Comparison of ENCODE assay signal across 8 mouse cellular contexts in the genomic region with DNA sequence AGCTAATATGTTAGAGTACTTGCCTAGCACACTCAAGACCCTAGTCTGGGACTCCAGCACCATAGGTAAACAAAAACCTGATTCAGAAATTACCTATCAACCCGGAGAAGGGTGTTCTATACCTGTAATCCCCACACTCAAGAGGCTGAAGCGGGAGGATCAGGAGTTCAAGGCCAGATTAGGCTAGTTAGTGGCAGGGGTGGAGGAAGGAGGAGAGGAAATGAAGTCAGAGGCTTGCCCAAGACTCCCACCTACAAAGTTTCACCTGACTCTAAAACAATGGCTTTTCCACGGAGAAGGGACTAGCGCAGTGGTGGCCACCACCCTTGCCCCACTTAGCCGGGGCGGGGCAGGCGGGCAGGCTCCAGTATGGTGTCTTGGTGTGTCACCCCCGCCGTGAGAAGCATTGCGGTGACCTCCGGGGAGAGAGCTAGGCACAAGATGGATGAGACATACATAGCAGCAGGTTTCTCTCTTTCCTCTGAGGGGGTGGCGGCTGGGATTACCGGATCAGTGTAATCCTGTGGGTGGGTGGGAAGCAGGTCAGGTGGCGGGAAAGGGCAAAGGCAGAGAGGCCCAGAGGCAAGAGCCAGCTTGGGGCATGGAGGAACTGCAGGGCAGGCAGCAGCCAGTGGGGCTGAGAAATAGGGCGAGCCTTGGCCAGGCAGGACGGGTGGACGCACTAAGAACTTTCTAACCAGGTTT. TPM values are rescaled to one million over a fixed set of nuclear protein-coding genes. Genes with fewer than 3 reads are reported as not detected.
A peak's percentile ranks its signal among the peaks of the same experiment; 100 is the strongest.
DNase-seq lines count a peak whose midpoint lies in the region; ATAC-seq and TF ChIP-seq lines count a peak whose summit lies in the region.

No protein-coding gene starts in this region.

- intact Hi-C loops in left cerebral cortex, postnatal 4 days (cut with DNase I): no loop called here
- intact Hi-C loops in gastrocnemius, postnatal 36 days (cut with DNase I): no loop called here

- ATAC-seq in midbrain, embryonic 13.5 days: peak; percentile 41

- DNase-seq in adrenal gland, adult (ENCODE audit: inconsistent age in 2 of 2, low spot score in 1 of 2): peak; percentile 21 to 39
- DNase-seq in adrenal gland, postnatal 4 days (ENCODE audit: low spot score in 2 of 2): no peak
- no peak for DNase-seq in ES-E14 (ENCODE audit: low read depth, low spot score)
- DNase-seq in hindbrain, embryonic 10.5 days (ENCODE audit: low spot score): no peak
- no peak for DNase-seq in frontal cortex, postnatal 25 days (ENCODE audit: low spot score in 2 of 2)
- no peak for DNase-seq in left cerebral cortex, postnatal 4 days
- no peak for DNase-seq in gastrocnemius, postnatal 36 days

- peak overlapping the region; percentile 39; the same call in 1 of the 2 replicates for H3K9ac ChIP-seq in ES-E14 (ENCODE audit: insufficient read depth, low read depth, low read length, poor library complexity, severe bottlenecking)
- peak overlapping the region; percentile 44; the same call in 1 of the 2 replicates for H3K9ac ChIP-seq in midbrain, embryonic 13.5 days (replicated peaks)

- peak overlapping the region; percentile 63 for H3K27ac ChIP-seq in ES-E14 (ENCODE audit: insufficient read depth, low read depth, low read length, poor library complexity, severe bottlenecking)
- H3K27ac ChIP-seq in hindbrain, embryonic 10.5 days: peak overlapping the region; percentile 98
- H3K27ac ChIP-seq in midbrain, embryonic 13.5 days: peak overlapping the region; percentile 89

- H3K9me3 ChIP-seq in ES-E14 (ENCODE audit: control insufficient read depth, insufficient read depth, low read depth, low read length): no peaks in the 10 kb centered on the region
- H3K9me3 ChIP-seq in hindbrain, embryonic 10.5 days: no peaks in the 10 kb centered on the region
- H3K9me3 ChIP-seq in midbrain, embryonic 13.5 days: no peaks in the 10 kb centered on the region

- peak overlapping the region; percentile 42 to 53; a peak in 3 of 4 replicates for H3K4me3 ChIP-seq in ES-E14 (ENCODE audit: insufficient read depth in 1 of 2, low read depth in 1 of 2, low read length in 2 of 2, poor library complexity in 1 of 2, severe bottlenecking in 1 of 2)
- H3K4me3 ChIP-seq in hindbrain, embryonic 10.5 days: peak overlapping the region; percentile 43
- H3K4me3 ChIP-seq in midbrain, embryonic 13.5 days (replicated peaks): no peak overlapping the region

- in situ Hi-C loops in ES-E14 (cut with MboI; ENCODE audit: low sequenced_read_pairs in 2 of 2, unreplicated experiment in 2 of 2): no loop called here

- peaks cover 12 to 21% of the 10 kb centered on the region in 2 experiments for H3K4me1 ChIP-seq in ES-E14 (ENCODE audit: control insufficient read depth in 2 of 2, insufficient read depth in 2 of 2, low read length in 2 of 2, poor library complexity in 1 of 2)
- H3K4me1 ChIP-seq in hindbrain, embryonic 10.5 days (replicated peaks): peaks cover 85% of the 10 kb centered on the region
- peaks cover 42% of the 10 kb centered on the region for H3K4me1 ChIP-seq in midbrain, embryonic 13.5 days (replicated peaks)

- no peaks in the 10 kb centered on the region for H3K36me3 ChIP-seq in ES-E14 (ENCODE audit: control insufficient read depth, insufficient read depth, low read length, poor library complexity, severe bottlenecking)
- H3K36me3 ChIP-seq in hindbrain, embryonic 10.5 days: no peaks in the 10 kb centered on the region
- H3K36me3 ChIP-seq in midbrain, embryonic 13.5 days: no peaks in the 10 kb centered on the region

- no peaks in the 10 kb centered on the region; the same call in none of the 2 replicates for H3K27me3 ChIP-seq in hindbrain, embryonic 10.5 days (ENCODE audit: insufficient read depth, poor library complexity, severe bottlenecking)
- no peaks in the 10 kb centered on the region for H3K27me3 ChIP-seq in midbrain, embryonic 13.5 days

- peak overlapping the region; percentile 48 for H3K4me2 ChIP-seq in midbrain, embryonic 13.5 days (replicated peaks)

- WGBS in hindbrain, embryonic 10.5 days: 12% methylated on average over 17 of the region's 17 CpGs
- WGBS in midbrain, embryonic 13.5 days: 7% methylated on average over 17 of the region's 17 CpGs

TF ChIP-seq in ES-E14, 5 proteins besides CTCF, POLR2A, EP300 and RAD21:
- TF ChIP-seq HCFC1 (IDR thresholded peaks at IDR 0.05; ENCODE audit: borderline replicate concordance, insufficient read depth, low read length) (no peak), ZNF384 (IDR thresholded peaks at IDR 0.05; ENCODE audit: low read depth, low read length) (peak; percentile 17; the same call in 1 of the 2 replicates)

RNA-seq across cellular contexts. Expression of gene Msi1, which starts 25.8 kb away (rescaled TPM):
- total RNA-seq in adrenal gland, postnatal 4 days (2021): 10 to 100 TPM; 27.0 to 33.2 TPM
- total RNA-seq in ES-E14 (2012; rRNA removed): 5.6 and 9.0 TPM in 2 replicates
- 167 and 222 TPM in 2 replicates for polyA plus RNA-seq in hindbrain, embryonic 10.5 days (2016; fragmentation: Nextera tagmentation; extraction: Ambion mirVana)
- polyA plus RNA-seq in midbrain, embryonic 13.5 days (2015; fragmentation: Nextera tagmentation; extraction: Ambion mirVana): 112 and 133 TPM in 2 replicates
- 100 to 1,000 TPM; 110 to 114 TPM for total RNA-seq in left cerebral cortex, postnatal 4 days (2021)
- total RNA-seq in gastrocnemius, postnatal 36 days (2021): under 1 TPM; 0.36 to 0.49 TPM

RNA-seq across cellular contexts. Expression of gene Cox6a1, which starts 54.8 kb away (rescaled TPM):
- 100 to 1,000 TPM; 720 to 752 TPM for total RNA-seq in adrenal gland, postnatal 4 days (2021)
- total RNA-seq in ES-E14 (2012; rRNA removed): 936 and 1,706 TPM in 2 replicates
- polyA plus RNA-seq in hindbrain, embryonic 10.5 days (2016; fragmentation: Nextera tagmentation; extraction: Ambion mirVana): 875 and 1,016 TPM in 2 replicates
- 973 and 974 TPM in 2 replicates for polyA plus RNA-seq in midbrain, embryonic 13.5 days (2015; fragmentation: Nextera tagmentation; extraction: Ambion mirVana)
- 100 to 1,000 TPM; 489 to 518 TPM for total RNA-seq in left cerebral cortex, postnatal 4 days (2021)
- total RNA-seq in gastrocnemius, postnatal 36 days (2021): 10 to 100 TPM; 49.7 to 56.1 TPM

Comparison
In these comparisons a context has a peak if more than half of its experiments do, and no peak if none do; other contexts are left out.
1. DNase-seq: peak in adrenal gland, adult (2 of 2); none in adrenal gland, postnatal 4 days (0 of 2), ES-E14 (single experiment), hindbrain, embryonic 10.5 days (single experiment), frontal cortex, postnatal 25 days (0 of 2), left cerebral cortex, postnatal 4 days (single experiment) and gastrocnemius, postnatal 36 days (0 of 2).
2. RNA of gene Cox6a1, which starts 54.8 kb away (total RNA-seq): 936 to 1,706 TPM in ES-E14, 720 to 752 TPM in adrenal gland, postnatal 4 days and 489 to 518 TPM in left cerebral cortex, postnatal 4 days; 49.7 to 56.1 TPM in gastrocnemius, postnatal 36 days; every median in the first group is over 4 times any median in the second.
3. Peak in every context shown above with its lines, with median percentiles within 50 percentile points of each other: H3K27ac ChIP-seq.